Mouse (Mus musculus): ENCODE data around the gene Zfp422. TPM values are rescaled to one million over a fixed set of nuclear protein-coding genes. Genes with fewer than 3 reads are reported as not detected.

Gene Zfp422
- 21.8 TPM for polyA plus RNA-seq (2017; shearing (Covaris generic))

GRCm38 (mm10) chr6:116628539-116629171 lies at the start of gene Zfp422:
TSS of gene Zfp422 (minus strand) at chr6:116628999.

GRCm38 (mm10) chr6:116673471-116674282 lies 44.9 kb upstream of the Zfp422 start, which contains the start of gene Rassf4:
TSS of gene Rassf4 (minus strand) at chr6:116673952.

GRCm38 (mm10) chr6:116650406-116650805 lies 21.6 kb upstream of the Zfp422 start, which contains the start of gene Depp1:
TSS of gene Depp1 (plus strand) at chr6:116650609.

GRCm38 (mm10) chr6:116584095-116584494 lies 44.7 kb downstream of the Zfp422 start, which contains the start of gene Olfr215:
TSS of gene Olfr215 (minus strand) at chr6:116584195.

Other genes starting within 250 kb of the Zfp422 start
- not detected for gene Alox5, start 167.8 kb downstream of the Zfp422 start, polyA plus RNA-seq (2017; shearing (Covaris generic))
- gene Olfr211, start 139.9 kb downstream of the Zfp422 start, polyA plus RNA-seq (2017; shearing (Covaris generic)) = not detected
- gene Olfr212, start 122.5 kb downstream of the Zfp422 start, polyA plus RNA-seq (2017; shearing (Covaris generic)) = not detected
- not detected for gene Olfr213, start 90.5 kb downstream of the Zfp422 start, polyA plus RNA-seq (2017; shearing (Covaris generic))
- not detected for gene Gm5580, start 77.9 kb downstream of the Zfp422 start, polyA plus RNA-seq (2017; shearing (Covaris generic))
- not detected for gene Olfr214, start 74.8 kb downstream of the Zfp422 start, polyA plus RNA-seq (2017; shearing (Covaris generic))
- 0.11 TPM for gene Olfr215, start 44.8 kb downstream of the Zfp422 start, polyA plus RNA-seq (2017; shearing (Covaris generic))
- gene Depp1, start 21.6 kb upstream of the Zfp422 start, polyA plus RNA-seq (2017; shearing (Covaris generic)) = not detected
- not detected for gene Rassf4, start 45.0 kb upstream of the Zfp422 start, polyA plus RNA-seq (2017; shearing (Covaris generic))
- 0.02 TPM for gene Tmem72, start 87.9 kb upstream of the Zfp422 start, polyA plus RNA-seq (2017; shearing (Covaris generic))

Measured in naive thymus-derived CD4-positive, alpha-beta T cell, adult 5 months (primary cell).